Mouse (Mus musculus): ENCODE results near the gene Cd55b.

Cd55b gene

DNA sequence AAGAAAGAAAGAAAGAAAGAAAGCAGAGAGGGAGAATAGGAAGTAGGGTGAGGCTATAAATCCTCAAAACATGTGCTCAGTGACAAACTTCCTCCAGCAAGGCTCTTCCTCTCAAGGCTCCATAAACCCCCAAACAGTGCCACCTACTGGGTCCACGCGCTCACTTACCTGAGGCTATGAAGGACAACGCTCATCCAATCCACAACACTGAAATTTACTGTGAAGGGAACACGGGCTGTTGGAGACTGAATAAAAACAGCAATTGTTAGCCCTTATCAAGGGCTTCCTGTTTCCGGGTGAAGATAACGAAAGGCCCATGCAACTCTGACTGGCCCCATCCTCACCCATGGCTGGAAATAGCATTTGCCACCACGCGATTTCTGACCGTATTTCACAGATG is 80.4 kb downstream of the Cd55b start:
- no peak for DNase-seq (ENCODE audit: low read depth, low spot score)

All from WW6 (cell line).